Mouse (Mus musculus) forelimb bud, embryonic 11.5 days (tissue): ENCODE measurements at regions not wholly inside any gene's neighbourhood (a gene's known extent, or its start where the extent isn't known, plus 50 kb on each side); places are given as distances from the start of the nearest gene placed in this dataset.

Experiments used
- DNase-seq: peaks from one replicate; pipeline ENCODE4 v3.0.0-alpha.2; 2012; ENCODE audit warnings: low read depth, low spot score

GRCm38 (mm10) chr6:31658447-31659199 lies 94.8 kb upstream of the Podxl start:
- DNase-seq: no peak

- no peak for DNase-seq
Observed at GRCm38 (mm10) chr6:31650791-31651476, 87.2 kb upstream of the Podxl start.

- DNase-seq: no peak
Observed at GRCm38 (mm10) chr6:31645261-31645660, 81.5 kb upstream of the Podxl start.

GRCm38 (mm10) chr6:31644504-31644903 lies 80.7 kb upstream of the Podxl start:
- no peak for DNase-seq

GRCm38 (mm10) chr6:31642451-31642942 lies 78.7 kb upstream of the Podxl start:
- peak; percentile 32 for DNase-seq

- no peak for DNase-seq
Observed at GRCm38 (mm10) chr6:31640745-31641144, 77.0 kb upstream of the Podxl start.

GRCm38 (mm10) chr6:31639460-31639859 lies 75.7 kb upstream of the Podxl start:
- peak; percentile 56 for DNase-seq

- no peak for DNase-seq
Observed at GRCm38 (mm10) chr6:31638434-31639220, 74.8 kb upstream of the Podxl start.

GRCm38 (mm10) chr6:31637371-31638052 lies 73.7 kb upstream of the Podxl start:
- no peak for DNase-seq

GRCm38 (mm10) chr6:31636954-31637353 lies 73.2 kb upstream of the Podxl start:
- DNase-seq: no peak

- no peak for DNase-seq
Observed at GRCm38 (mm10) chr6:31632485-31632884, 68.7 kb upstream of the Podxl start.

GRCm38 (mm10) chr6:31630009-31630408 lies 66.2 kb upstream of the Podxl start:
- peak; percentile 11 for DNase-seq

- no peak for DNase-seq
Observed at GRCm38 (mm10) chr6:31627912-31628311, 64.1 kb upstream of the Podxl start.

GRCm38 (mm10) chr6:31625055-31625454 lies 61.3 kb upstream of the Podxl start:
- no peak for DNase-seq

- DNase-seq: no peak
Observed at GRCm38 (mm10) chr6:31624374-31624773, 60.6 kb upstream of the Podxl start.

- DNase-seq: no peak
Observed at GRCm38 (mm10) chr6:31621023-31621422, 57.2 kb upstream of the Podxl start.

GRCm38 (mm10) chr6:31618852-31619251 lies 55.1 kb upstream of the Podxl start:
- no peak for DNase-seq

GRCm38 (mm10) chr6:31617341-31617740 lies 53.6 kb upstream of the Podxl start:
- no peak for DNase-seq

- no peak for DNase-seq
Observed at GRCm38 (mm10) chr6:31615426-31615970, 51.7 kb upstream of the Podxl start.

- DNase-seq: no peak
Observed at GRCm38 (mm10) chr6:31614563-31614962, 50.8 kb upstream of the Podxl start.

GRCm38 (mm10) chr6:31613590-31614319 lies 50.0 kb upstream of the Podxl start:
- no peak for DNase-seq
